Mouse (Mus musculus) heart, postnatal 10 days (tissue): ENCODE data around the gene Fbxl15. TPM values are rescaled to one million over a fixed set of nuclear protein-coding genes. Genes with fewer than 3 reads are reported as not detected.

Experiments used
- DNase-seq, 2 experiments: peaks; one replicate each; pipeline ENCODE4 v3.0.0; 2021
- intact Hi-C: fragments of 180-260 bp; cut with DNase I; formaldehyde crosslinking; loops from one replicate; pipeline ENCODE4 v1.15.1; 2025
- total RNA-seq, 2 experiments: library from RNA; stranded (reverse); gene quantifications; 2 replicates each; pipeline ENCODE4 v1.2.3; 2021

The Fbxl15 gene
- total RNA-seq: 1 to 10 TPM; 6.5 to 6.8 TPM

- DNase-seq: peak; percentile 96
- intact Hi-C loops: no loop called here
Measured at GRCm38 (mm10) chr19:46328081-46329030, at the start of gene Fbxl15. Gene Fbxl15, plus strand, starts transcription at chr19:46328184.

DNA sequence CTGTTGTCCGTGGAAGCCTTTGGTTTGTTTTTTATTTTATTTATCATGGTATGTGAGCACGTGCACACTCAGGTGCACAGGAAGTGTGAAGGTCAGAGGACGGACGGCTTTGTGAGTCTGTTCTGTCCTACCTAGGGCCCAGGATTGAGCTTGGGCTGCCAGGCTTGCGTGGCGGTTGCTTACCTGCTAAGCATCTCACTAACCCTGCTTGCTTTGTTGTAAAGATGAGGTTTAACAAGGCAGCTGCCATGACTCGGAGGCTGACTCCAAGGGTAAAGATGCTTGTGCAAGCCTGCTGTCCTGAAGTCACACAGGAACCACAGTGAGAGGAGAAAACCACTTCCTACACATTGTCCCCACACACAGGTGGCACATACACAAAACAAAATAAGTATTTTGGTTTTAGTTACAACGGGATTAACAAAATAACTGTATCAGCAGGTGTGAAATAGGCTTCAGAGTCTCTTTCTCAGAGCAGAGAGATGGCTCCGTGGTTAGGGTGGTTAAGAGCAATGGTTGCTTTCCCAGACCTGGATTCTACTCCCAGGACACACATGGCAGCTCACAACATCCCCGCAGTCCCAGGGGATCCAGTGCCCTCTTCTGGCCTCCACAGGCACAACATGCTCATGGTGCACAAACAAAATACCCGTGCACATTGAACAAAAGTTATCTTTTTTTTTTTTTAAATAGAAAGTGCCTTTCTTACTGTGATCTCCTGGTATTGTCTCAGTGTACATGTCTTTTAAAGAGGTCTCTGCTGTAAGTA, 45.7 kb upstream of the Fbxl15 start:
- no peak for DNase-seq
- intact Hi-C loops: no loop called here

DNA sequence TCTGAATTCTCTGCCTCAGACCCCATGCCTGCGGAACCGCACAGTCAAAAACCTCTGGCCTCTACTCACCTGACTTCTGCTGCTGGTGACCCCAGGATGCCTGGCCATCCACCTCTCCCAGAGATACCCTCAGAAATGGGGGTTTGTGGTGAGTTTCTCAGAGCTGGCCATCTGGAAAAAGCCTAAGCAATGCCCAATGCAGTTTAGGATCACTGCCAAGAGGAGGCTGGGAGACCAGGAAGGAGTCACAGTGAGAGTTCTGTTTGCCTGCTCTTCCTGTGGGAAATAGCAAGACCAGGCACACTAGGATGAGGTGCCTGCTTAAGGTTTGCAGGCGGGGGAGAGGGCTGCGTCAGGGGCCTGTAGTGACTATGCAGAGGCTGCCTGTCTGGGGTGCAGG, 43.3 kb upstream of the Fbxl15 start:
- intact Hi-C loops: no loop called here
- DNase-seq: no peak

DNA sequence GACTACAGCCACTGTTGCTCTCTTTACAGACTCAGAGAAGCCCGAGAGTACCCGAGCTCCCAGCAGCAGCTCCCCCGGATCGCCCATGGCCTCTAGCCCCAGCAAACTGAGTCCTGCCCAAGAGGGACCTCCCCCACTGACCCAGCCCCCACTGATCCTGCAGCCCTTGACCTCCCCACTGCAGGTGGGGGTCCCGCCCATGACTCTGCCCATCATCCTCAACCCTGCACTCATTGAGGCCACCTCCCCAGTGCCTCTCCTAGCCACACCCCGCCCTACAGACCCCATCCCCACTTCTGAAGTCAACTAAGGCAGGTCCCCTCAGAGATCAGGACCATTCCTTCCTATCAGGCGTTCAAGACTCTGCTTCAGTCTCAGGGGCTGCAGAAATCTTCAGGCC, 42.4 kb upstream of the Fbxl15 start:
- no peak for DNase-seq
- intact Hi-C loops: no loop called here

DNA sequence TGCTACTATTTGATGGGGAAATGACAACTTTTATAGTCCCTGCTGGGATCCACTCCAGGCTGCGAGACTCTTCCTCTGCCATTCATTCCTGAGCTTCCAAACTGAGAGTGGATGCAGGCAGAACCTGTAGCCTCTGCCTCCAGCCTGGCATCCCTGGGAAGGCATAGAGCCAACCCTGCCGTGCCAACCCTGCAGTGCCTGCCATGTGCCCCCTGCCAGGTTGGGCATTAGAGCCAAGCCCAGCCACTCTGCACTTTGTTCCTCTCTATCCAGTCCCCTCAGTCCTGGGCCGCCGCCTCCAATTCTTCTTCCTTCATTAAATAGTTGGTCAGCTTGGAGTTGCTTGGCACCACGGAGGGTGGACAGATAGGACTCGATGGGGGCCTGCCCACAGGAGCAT, 41.9 kb upstream of the Fbxl15 start:
- DNase-seq: peak; percentile 40 to 49
- intact Hi-C loops: no loop called here

DNA sequence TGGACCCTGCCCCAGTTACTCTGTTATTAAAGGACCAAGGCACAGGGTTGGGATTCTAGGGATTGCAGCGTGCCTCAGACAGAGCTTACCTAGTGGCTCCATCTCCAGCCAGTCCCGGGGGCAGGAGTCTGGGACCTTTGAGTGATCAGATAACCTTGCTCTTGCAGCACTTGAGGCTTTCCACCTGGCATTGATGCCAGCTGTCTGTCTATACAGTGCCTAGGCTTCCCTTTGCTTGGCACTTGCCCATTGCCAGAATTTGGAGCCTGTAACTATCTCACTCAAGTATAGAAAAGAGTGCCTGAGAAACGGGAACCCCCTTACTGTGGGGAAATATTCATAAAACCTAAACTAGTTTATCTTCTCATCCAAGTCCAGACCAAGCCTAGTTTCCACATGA, 41.1 kb upstream of the Fbxl15 start:
- no peak for DNase-seq
- intact Hi-C loops: no loop called here

DNA sequence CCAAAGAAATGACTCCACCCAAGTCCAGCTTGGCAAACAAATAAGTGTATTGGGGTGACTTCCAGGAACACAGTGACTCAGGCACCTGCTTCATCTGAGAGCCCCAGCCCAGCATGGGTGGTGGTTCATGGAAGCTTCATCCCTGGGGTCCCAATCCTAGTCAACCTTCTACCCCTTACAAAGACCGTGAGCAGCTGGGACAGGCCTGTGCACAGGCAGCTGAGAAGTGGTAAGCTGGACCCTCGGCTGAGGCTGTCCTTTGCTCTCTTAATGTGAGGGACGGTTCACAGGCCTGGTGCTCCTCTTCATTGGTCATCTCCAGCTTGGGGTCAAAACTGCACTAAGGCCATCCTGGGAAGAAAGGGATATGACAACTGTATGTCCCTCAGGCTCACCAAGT, 40.4 kb upstream of the Fbxl15 start:
- no peak for DNase-seq
- intact Hi-C loops: no loop called here

DNA sequence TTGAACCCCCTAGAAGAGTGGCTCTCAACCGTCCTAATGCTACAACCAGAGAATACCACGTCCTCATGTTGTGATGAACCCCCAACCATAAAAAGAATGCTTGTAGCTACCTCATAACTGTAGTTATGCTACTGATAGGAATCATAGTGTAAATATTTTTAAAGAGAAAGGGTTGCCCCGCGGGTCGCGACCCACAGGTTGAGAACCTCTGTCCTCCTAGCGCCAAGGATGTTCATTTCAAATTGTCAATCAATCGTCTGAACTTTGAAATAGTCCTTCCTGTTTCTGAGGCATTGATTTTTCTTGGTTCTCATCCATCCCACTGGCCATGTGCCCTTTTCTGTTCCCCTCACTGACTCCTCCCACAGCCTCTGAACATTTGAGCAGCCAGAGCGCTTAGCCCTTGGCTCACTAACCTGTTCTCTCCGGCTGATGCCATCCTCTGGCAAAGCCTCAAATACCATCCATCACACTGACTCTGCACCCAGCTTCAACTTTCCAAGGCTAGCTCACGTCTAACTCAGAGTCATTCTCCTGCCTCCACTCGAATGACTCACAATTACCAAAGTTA, 37.4 kb upstream of the Fbxl15 start:
- intact Hi-C loops: no loop called here
- DNase-seq: no peak

DNA sequence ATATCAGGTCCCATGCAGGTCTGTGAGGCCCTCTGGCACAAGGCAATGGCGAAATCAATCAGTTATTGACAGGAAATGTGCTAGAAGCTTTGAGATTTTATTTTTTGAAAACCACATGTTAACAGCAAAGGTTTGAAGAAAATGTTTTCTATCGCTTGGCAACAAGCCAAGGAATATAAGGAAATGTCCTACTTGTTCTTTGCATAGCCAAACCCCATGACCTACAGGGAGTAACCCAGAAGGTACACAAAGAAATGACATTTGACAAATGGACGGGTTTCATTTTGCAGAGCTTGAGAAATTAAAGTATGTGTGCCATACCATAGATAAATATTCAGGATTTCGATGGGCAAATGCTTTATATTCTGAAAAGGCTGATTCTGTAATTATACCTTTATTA, 31.0 kb upstream of the Fbxl15 start:
- intact Hi-C loops: no loop called here
- DNase-seq: no peak

- intact Hi-C loops: loop anchor here (5.0 kb wide), 1 partner anchor 67 kb away; no protein-coding TSS in a partner anchor
- no peak for DNase-seq
Measured at GRCm38 (mm10) chr19:46300294-46301045, 27.5 kb upstream of the Fbxl15 start.

DNA sequence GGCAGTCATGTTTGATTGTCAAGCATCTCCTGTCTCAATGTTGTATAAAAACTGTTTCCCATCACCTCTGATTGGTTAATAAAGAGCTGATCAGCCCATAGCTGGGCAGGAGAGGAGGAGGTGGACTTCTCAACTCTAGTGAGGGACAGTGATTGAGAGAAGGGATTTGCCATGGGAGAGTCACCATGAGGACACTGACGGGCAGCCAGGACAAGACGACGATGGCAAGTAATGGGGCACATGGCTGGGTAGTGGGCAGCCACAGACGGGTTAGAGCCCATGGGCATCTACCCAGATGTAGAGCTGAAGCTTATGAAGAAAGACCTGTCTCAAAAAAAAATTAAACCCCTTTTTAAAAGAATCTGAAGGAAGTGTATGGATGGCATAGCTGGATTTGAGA, 25.4 kb upstream of the Fbxl15 start:
- no peak for DNase-seq
- intact Hi-C loops: loop anchor here (5.0 kb wide), 1 partner anchor 65 kb away; no protein-coding TSS in a partner anchor

DNA sequence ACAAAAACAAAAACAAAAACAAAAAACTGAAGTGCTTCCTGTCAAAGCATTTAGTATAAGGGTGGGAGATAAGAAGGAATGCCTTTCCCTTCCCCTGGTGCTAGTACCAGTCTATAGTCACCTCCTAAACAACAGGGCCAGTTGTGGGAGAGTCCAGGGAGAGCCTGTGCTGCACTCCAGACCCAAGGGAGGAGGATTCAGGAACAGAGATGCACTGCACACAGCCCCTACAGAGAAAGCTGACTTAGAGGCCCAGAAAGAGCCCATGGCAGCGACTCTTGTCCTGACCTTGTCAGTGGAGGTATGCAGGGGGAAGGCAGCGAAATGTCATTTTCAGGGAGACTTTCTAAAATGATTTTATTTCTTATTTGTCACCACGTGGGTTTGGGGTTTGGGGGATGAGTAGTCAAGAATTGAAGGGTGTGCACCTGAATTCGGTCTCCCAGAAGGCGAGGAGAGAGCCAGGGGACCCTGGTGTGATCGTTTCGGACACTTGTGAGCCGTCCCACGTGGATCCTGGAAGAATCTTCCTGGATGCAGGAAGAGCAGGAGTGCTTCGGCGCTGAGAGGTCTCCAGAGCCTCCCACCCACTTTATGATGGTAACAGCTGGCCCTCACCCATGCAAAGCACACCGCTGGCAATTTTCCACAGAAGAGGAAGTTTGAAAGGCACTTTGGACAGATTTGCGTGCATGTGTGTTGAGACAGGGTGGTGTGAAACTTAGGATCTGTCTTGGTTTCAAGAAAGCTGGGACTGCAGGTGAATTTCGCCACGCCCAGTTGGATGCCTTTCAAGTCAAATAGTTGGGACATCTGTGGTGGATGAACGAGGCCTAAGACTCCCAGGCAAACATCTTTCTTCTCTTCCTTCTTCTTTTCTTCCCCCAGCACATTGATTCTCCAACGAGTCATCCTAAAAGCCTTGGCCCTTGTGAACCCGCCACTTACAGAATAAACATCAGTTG, 24.5 kb upstream of the Fbxl15 start:
- peak in 1 of 2 experiments; percentile 21 for DNase-seq

DNA sequence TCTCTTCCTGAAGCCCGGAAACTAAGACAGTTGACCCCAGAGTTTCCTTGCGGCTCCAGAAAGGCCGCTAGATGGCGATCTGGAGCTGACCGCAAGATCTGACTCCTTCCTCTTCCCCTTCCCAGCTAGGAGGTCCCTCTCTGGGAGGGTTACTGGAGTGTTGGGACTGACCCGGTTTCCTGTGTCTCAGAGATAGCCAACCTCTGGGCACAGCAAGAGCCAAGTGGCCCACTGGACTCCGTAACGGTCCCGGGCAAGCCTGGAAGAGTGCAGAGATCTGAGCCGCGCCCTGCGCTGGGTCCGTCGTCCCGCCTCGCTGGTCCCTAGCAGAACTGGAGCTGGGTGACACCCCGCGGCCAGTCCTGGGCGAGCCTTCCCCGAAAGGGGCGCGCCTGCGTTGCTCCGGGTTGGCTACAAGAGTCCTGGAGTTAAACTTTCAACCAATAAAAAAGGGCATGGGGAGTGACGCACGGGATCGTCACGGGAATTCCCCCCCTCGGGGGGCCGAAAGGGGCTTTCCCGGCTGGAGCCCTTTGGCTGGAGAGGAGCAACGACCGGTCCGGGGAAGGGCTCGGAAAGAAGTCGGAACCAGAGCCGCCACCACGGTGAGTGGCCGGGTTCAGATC, 23.7 kb upstream of the Fbxl15 start, which contains the start of gene Nfkb2:
Gene Nfkb2, plus strand, starts transcription at position 105 of the 626 bp plus-strand sequence.
- peak; percentile 97 to 98 for DNase-seq
- intact Hi-C loops: loop anchor here (1.0 to 5.0 kb wide), 2 partner anchors 26 to 63 kb away; no protein-coding TSS in a partner anchor

More for the DNA sequence above, 24.5 kb upstream of the Fbxl15 start:
- intact Hi-C loops: loop anchor here (1.0 to 5.0 kb wide), 2 partner anchors 27 to 64 kb away; no protein-coding TSS in a partner anchor

DNA sequence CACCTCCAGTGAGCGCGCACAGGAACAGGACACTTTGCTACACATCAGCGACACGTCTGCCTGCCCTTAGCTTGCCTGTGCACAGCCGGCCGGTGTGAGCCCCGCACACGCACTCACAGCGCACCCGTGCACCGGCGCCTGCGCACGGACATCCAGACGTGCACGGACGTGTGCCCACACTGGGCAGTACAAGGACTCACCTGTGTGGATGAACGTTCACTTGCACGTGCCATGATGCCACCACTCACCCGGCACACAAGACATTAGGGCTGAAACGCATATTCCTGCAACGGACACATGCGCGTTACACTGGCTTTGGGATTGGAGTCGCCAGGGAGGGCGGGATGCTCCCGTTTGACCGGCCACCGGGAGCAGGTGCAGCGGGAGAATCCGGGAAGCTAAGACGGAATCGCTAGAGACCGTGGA, 23.1 kb upstream of the Fbxl15 start:
- no peak for DNase-seq
- intact Hi-C loops: loop anchor here (1.0 to 5.0 kb wide), 2 partner anchors 25 to 62 kb away; no protein-coding TSS in a partner anchor

- intact Hi-C loops: no loop called here
Measured at GRCm38 (mm10) chr19:46305432-46306267, 22.3 kb upstream of the Fbxl15 start.

GRCm38 (mm10) chr19:46306268-46306610, 21.7 kb upstream of the Fbxl15 start:
- intact Hi-C loops: no loop called here
- no peak for DNase-seq

More at GRCm38 (mm10) chr19:46305432-46306267, 22.3 kb upstream of the Fbxl15 start:
- peak; percentile 93 for DNase-seq

GRCm38 (mm10) chr19:46306751-46307289, 21.2 kb upstream of the Fbxl15 start:
- no peak for DNase-seq
- intact Hi-C loops: no loop called here
